Mouse (Mus musculus) splenic B cell, adult 2 months (primary cell): ENCODE results near the gene Bmi1.

Experiments used
- DNase-seq: peaks from one replicate; pipeline ENCODE4 v3.0.0-alpha.2; 2011; ENCODE audit warnings: low read depth, low spot score
- H3K27me3 ChIP-seq: 2 replicates; pipeline ENCODE4 v1.6.1; 2012; ENCODE audit warnings: mild to moderate bottlenecking, low read length, moderate library complexity, mixed read lengths; ENCODE audit not compliant: control insufficient read depth, poor library complexity, insufficient read depth, severe bottlenecking
- H3K36me3 ChIP-seq: 2 replicates; pipeline ENCODE4 v1.6.1; 2012; ENCODE audit warnings: mild to moderate bottlenecking, low read length, moderate library complexity, mixed read lengths; ENCODE audit not compliant: control insufficient read depth, poor library complexity, insufficient read depth, severe bottlenecking

The Bmi1 gene

GRCm38 (mm10) chr2:18676936-18677491 is at the start of gene Bmi1:
Gene Bmi1 (plus strand): TSS chr2:18677018.
- DNase-seq: peak; percentile 65
- Histone ChIP-seq H3K36me3 (no peaks in the 10 kb centered on the region), H3K27me3 (no peaks in the 10 kb centered on the region)

DNA sequence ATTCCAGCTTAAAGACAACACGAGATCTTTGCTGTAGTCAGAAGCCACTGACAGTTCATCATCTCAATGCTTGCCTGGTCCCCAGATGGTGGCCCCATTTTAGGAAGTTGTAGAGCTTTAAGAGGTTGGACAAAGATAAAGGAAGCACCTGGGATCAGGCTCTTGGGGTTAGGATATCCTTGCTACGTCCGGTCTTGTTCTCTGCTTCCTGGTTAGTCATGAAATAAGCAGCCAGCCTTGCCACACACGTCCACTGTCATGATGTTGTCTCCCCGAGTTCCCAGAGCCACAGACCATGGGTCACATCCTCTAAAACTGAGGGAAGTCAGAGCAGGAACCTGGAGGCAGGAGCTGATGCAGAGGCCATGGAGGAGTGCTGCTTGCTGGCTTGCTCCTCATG is 46.3 kb upstream of the Bmi1 start:
- no peak for DNase-seq
- Histone ChIP-seq H3K36me3 (no peaks in the 10 kb centered on the region), H3K27me3 (no peaks in the 10 kb centered on the region)

DNA sequence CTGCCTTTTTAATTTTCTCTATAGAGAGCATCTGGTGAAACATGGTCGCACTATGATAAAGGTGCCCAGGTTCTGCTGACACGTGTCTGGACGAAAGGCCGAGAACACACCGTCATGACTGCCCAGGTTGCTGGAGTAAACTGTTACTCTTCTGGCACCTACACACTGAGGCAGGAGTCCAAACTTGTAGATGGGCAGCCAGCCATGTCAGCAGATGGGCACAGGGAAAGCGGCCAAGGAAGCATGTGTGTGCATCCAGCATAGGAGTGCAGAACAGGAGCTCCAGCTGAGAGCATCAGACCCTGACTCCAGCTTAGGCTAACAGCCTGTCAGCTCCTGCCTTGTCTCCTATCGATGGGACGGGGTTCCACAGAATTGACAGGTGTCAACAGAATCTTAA is 41.8 kb upstream of the Bmi1 start:
- Histone ChIP-seq H3K36me3 (no peaks in the 10 kb centered on the region), H3K27me3 (no peaks in the 10 kb centered on the region)
- DNase-seq: no peak

- Histone ChIP-seq H3K27me3 (no peaks in the 10 kb centered on the region), H3K36me3 (no peaks in the 10 kb centered on the region)
Measured at GRCm38 (mm10) chr2:18648563-18648962, 28.3 kb upstream of the Bmi1 start.

DNA sequence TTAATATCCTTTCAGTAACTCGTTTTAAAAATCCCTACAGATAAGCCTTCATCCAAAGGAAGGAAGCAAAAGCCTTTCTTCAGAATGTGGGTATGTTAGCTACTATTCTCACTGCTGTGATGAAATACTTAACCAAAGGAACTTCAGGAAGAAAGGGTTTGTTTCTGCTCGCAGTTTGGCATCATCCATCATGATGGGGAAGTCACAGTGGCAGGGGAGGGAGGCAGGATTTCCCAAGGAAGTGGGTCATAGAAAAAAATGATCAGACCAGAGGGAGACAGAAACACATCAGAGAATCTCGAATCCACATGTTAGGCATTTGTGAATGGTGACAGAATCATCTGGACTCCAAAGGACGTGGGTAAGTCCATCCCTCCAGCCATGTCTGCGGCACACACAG is 22.0 kb upstream of the Bmi1 start:
- no peaks in the 10 kb centered on the region for H3K27me3 ChIP-seq
- H3K36me3 ChIP-seq: no peaks in the 10 kb centered on the region
- DNase-seq: no peak

More at GRCm38 (mm10) chr2:18648563-18648962, 28.3 kb upstream of the Bmi1 start:
- no peak for DNase-seq

GRCm38 (mm10) chr2:18664003-18664402 is 12.8 kb upstream of the Bmi1 start:
- Histone ChIP-seq H3K27me3 (no peaks in the 10 kb centered on the region), H3K36me3 (no peaks in the 10 kb centered on the region)
- DNase-seq: no peak

DNA sequence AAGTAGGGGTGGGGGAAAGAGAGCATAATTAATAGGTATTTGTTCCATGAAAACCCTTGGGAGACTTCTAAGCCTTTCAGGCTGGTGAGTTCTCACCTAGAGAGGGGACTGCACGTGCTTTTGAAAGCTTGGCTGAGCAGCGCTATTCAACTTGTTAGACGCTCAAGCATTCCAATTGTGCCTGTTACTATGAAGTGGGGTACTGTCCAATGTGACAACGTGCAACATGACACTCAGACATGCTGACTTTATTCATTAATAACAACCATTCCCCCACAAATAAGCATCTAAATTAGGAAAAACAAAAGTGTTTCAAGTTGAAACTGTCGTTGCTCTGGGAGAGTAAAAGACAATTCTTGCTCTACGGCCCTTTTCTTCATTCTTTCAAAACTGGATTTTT is 5.8 kb upstream of the Bmi1 start:
- no peak for DNase-seq
- no peaks in the 10 kb centered on the region for H3K27me3 ChIP-seq
- no peaks in the 10 kb centered on the region for H3K36me3 ChIP-seq

DNA sequence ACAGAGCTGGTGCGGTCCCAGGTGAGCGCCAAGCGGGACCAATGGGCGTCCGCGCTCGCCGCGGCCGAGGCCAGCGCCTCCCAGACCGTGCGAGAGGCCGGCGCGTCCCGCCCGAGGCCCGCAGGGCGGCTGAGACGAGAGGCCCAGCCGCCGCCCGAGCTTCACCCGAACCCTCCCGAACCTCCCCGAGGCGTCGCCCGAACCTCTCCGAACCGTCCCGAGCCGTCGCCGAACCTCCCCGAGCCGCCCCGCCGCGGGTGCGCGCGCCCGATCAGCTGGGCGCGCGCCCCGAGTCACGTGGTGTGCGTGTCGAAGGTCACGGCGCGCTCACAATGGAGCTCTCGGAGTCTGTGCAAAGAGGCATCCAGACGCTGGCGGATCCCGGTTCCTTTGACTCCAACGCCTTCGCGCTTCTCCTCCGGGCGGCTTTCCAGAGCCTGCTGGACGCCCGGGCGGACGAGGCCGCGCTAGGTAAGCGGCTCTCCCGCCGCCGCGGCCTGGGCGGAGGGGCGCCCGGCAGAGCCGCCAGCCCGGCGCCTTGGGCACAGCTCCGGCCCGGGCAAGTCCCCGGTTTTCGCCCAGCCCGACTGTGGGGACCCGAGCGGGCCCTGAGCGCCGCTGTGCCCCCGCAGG is 4.6 kb upstream of the Bmi1 start, which contains the start of gene Commd3:
Gene Commd3, plus strand, starts transcription at position 252 of the 633 bp plus-strand sequence.
- Histone ChIP-seq H3K27me3 (no peaks in the 10 kb centered on the region), H3K36me3 (no peaks in the 10 kb centered on the region)
- DNase-seq: peak; percentile 92

GRCm38 (mm10) chr2:18672766-18673164 is 4.1 kb upstream of the Bmi1 start:
- no peak for DNase-seq
- Histone ChIP-seq H3K36me3 (no peaks in the 10 kb centered on the region), H3K27me3 (no peaks in the 10 kb centered on the region)

- DNase-seq: no peak
- H3K27me3 ChIP-seq: no peaks in the 10 kb centered on the region
- no peaks in the 10 kb centered on the region for H3K36me3 ChIP-seq
Measured at GRCm38 (mm10) chr2:18673766-18674165, 3.1 kb upstream of the Bmi1 start.

- DNase-seq: no peak
- Histone ChIP-seq H3K36me3 (no peaks in the 10 kb centered on the region), H3K27me3 (no peaks in the 10 kb centered on the region)
Measured at GRCm38 (mm10) chr2:18674193-18674902, 2.5 kb upstream of the Bmi1 start.

DNA sequence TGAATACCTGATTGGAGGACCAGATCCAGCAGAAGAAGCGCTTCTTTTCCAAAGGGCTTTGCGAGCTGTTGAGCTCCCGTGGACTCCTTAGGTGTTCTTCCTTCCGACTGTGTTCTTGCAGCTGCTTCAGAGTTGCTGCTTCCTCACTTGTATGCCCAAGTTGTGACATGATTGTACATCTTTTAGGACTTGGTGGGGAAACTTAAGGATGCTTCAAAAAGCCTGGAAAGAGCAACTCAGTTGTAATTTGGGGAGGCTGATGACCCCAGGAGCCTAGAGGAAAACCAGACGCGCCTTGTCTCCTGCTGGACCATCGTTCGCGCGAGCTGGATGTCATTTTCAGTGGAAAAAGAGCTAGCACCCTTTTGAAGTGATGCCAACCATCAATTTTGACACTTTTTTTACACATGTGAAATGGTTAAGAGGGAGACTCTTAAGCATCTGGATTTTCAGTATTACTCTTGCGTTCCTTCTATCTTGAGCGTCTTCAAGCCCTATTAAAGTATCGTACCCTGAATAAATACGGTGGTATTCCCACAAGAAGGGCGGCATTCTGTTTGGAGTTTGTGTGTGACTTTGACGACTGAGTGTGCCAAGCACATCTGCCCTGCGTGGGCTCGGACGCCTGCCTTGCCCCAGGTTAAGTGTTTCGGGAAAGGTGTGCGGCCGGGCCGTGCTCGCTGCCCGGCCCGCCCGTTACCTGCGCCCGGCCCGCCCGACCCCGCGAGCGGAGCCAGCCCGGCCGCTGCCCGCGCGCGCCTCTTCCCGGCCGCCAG is 949 bp upstream of the Bmi1 start:
- DNase-seq: no peak
- H3K27me3 ChIP-seq: no peaks in the 10 kb centered on the region
- H3K36me3 ChIP-seq: no peaks in the 10 kb centered on the region

DNA sequence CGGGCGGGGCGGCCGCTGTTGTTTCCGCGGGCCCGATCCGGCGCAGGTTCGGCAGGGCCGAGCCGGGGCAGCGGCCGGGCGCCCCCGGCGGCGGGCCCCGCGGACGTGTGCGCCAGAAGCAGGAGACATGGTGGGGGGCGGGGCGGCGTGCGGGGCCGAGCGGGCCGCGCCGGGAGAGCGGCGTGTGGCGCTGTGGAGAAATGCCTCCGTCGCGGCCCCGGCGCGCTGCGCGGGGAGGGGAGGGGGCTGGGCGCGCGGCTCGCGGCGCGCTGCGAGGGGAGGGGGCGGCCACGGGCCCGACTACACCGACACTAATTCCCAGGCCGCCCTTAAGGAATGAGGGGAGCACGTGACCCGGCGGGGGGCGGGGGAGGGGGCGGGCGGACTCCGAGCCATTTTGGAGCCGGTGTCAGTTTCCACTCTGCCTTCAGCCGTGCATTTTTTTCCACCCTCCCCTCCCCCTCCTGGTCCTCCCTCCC is 322 bp upstream of the Bmi1 start:
- peak; percentile 82 for DNase-seq
- Histone ChIP-seq H3K36me3 (no peaks in the 10 kb centered on the region), H3K27me3 (no peaks in the 10 kb centered on the region)

- peak; percentile 53 for DNase-seq
- H3K27me3 ChIP-seq: no peaks in the 10 kb centered on the region
- no peaks in the 10 kb centered on the region for H3K36me3 ChIP-seq
Measured at GRCm38 (mm10) chr2:18677631-18678471, 1.0 kb downstream of the Bmi1 start.
